Mouse (Mus musculus): ENCODE measurements around the gene Selenop.

DNA sequence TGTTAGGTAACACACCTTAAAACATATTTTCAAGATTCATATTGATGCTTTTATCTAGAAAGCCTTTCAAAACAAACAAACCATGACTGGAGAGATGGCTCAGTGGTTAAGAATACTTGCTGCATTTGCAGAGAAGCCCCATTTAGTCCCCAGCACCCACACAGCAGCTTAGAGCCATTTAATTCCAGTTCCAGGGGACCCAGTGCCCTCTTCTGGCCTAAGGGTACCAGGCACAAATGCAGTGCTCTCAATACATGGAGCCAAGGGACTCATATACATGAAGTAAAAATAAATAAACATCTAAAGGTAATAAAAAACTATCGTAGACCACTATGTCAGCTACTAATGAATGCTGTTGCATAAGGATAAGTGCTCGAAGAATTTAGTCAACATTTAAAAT, 9.0 kb downstream of the Selenop start:
- TF ChIP-seq EP300 (IDR thresholded peaks at IDR 0.05; ENCODE audit: low read depth in 1 of 2, low read length in 2 of 2) (no peak), CHD2 (IDR thresholded peaks at IDR 0.05; ENCODE audit: low read length) (no peak), TBP (IDR thresholded peaks at IDR 0.05; ENCODE audit: low read depth, low read length) (no peak), CTCF (IDR thresholded peaks at IDR 0.05 in 2 of 3, conservative IDR thresholded peaks at IDR 0.05 in 1 of 3; ENCODE audit: control insufficient read depth in 1 of 3, insufficient read depth in 1 of 3, low read depth in 2 of 3, low read length in 3 of 3, poor library complexity in 1 of 3, severe bottlenecking in 1 of 3) (no peak), MEF2A (IDR thresholded peaks at IDR 0.05; ENCODE audit: extremely low read depth, insufficient replicate concordance, low read depth, low read length, poor library complexity, severe bottlenecking) (no peak), POLR2A (IDR thresholded peaks at IDR 0.05; ENCODE audit: control insufficient read depth in 1 of 2, insufficient read depth in 1 of 2, low read depth in 1 of 2, low read length in 2 of 2, poor library complexity in 1 of 2) (no peak), MAFK (IDR thresholded peaks at IDR 0.05; ENCODE audit: borderline replicate concordance, low read depth, low read length) (no peak), SIN3A (IDR thresholded peaks at IDR 0.05; ENCODE audit: low read length) (no peak), GATA1 (IDR thresholded peaks at IDR 0.05; ENCODE audit: low read depth, low read length) (no peak), ETS1 (IDR thresholded peaks at IDR 0.05; ENCODE audit: low read depth, low read length) (no peak), USF1 (IDR thresholded peaks at IDR 0.05; ENCODE audit: low read depth, low read length) (no peak), USF2 (IDR thresholded peaks at IDR 0.05; ENCODE audit: borderline replicate concordance in 1 of 2, insufficient read depth in 1 of 2, low read depth in 1 of 2, low read length in 2 of 2) (no peak), ZNF384 (IDR thresholded peaks at IDR 0.05; ENCODE audit: low read depth, low read length) (no peak), MAZ (IDR thresholded peaks at IDR 0.05; ENCODE audit: low read depth, low read length) (no peak)

Measured in MEL (cell line).